Mouse (Mus musculus): Measurements from ENCODE around the gene Rnf224. TPM values are rescaled to one million over a fixed set of nuclear protein-coding genes. Genes with fewer than 3 reads are reported as not detected.

Gene Rnf224
- total and polyA plus RNA-seq, 3 experiments = not detected

- TF ChIP-seq MXI1 (IDR thresholded peaks at IDR 0.05; ENCODE audit: low read depth, low read length) = peak; percentile 24; the same call in 1 of the 2 replicates
- no peak for TF ChIP-seq NELFE (IDR thresholded peaks at IDR 0.05; ENCODE audit: low read depth, low read length)
Observed at GRCm38 (mm10) chr2:25224766-25225752, 11.5 kb downstream of the Rnf224 start (continued).

DNA sequence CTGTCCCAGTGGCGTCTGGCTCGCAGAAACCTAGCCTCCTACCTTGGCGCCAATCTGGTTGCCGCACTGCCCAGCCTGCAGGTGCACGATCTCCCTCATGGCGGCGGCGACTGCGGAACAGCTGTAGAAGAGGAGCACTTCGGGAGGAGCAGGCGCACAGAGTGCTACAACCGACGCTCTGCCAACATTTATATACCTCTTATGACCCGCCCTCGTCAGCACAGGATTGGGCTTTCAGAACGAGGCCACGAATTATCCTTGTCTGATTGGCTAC is 12.2 kb downstream of the Rnf224 start, which contains the start of gene Tubb4b:
TSS of gene Tubb4b (minus strand) at position 211 of the 274 bp plus-strand sequence.
- peaks cover 9% of the 10 kb centered on the region for H3K79me2 ChIP-seq (replicated peaks; ENCODE audit: control insufficient read depth, extremely low read depth, insufficient read depth, poor library complexity, severe bottlenecking)
- DNase-seq (ENCODE audit: extremely low read depth) = peak; percentile 99
- H3K4me1 ChIP-seq (ENCODE audit: control insufficient read depth in 1 of 2, insufficient read depth in 2 of 2) = peaks cover 13 to 34% of the 10 kb centered on the region in 2 experiments; a peak in 3 of 4 replicates
- H3K9ac ChIP-seq (ENCODE audit: insufficient read depth, low read depth) = peak within 1 kb of the TSS; percentile 92
- in situ Hi-C loops (cut with MboI; ENCODE audit: low pct_ligation_motif_present, low pct_unique_long_range_greater_than_20kb, low sequenced_read_pairs) (no loop called here), dilution Hi-C loops (cut with MboI; ENCODE audit: extremely low pct_ligation_motif_present, extremely low pct_unique_long_range_greater_than_20kb, low sequenced_read_pairs) (no loop called here)
- H3K9me3 ChIP-seq (replicated peaks; ENCODE audit: low read length) = no peaks in the 10 kb centered on the region
- peak within 1 kb of the TSS; percentile 98 for H3K27ac ChIP-seq (ENCODE audit: insufficient read depth, low read depth)
- H3K36me3 ChIP-seq (replicated peaks in 1 of 2; ENCODE audit: control insufficient read depth in 1 of 2, insufficient read depth in 1 of 2, low read length in 1 of 2) = peaks cover 22 to 26% of the 10 kb centered on the region in 2 experiments
- H3K27me3 ChIP-seq (replicated peaks) = peaks cover 6% of the 10 kb centered on the region
- H3K4me3 ChIP-seq (replicated peaks in 1 of 3; ENCODE audit: low read depth in 2 of 3, low read length in 2 of 3, poor library complexity in 1 of 3) = peak within 1 kb of the TSS; percentile 64 to 99 (median 82)
- peak within 1 kb of the TSS; percentile 76 for H3K4me2 ChIP-seq (ENCODE audit: insufficient read depth, low read depth, poor library complexity, severe bottlenecking)
- peak; percentile 95 for TF ChIP-seq TCF12 (IDR thresholded peaks at IDR 0.05; ENCODE audit: low read depth, low read length)
- peak; percentile 98 for TF ChIP-seq TBP (conservative IDR thresholded peaks at IDR 0.05; ENCODE audit: low read depth, low read length)
- no peak for TF ChIP-seq CTCF (conservative IDR thresholded peaks at IDR 0.05 in 1 of 2, IDR thresholded peaks at IDR 0.05 in 1 of 2; ENCODE audit: low read depth in 2 of 2, low read length in 2 of 2)
- TF ChIP-seq PAX5 (IDR thresholded peaks at IDR 0.05; ENCODE audit: low read length) = no peak
- TF ChIP-seq ZC3H11A (IDR thresholded peaks at IDR 0.05; ENCODE audit: low read depth, low read length) = no peak
- TF ChIP-seq MYC (IDR thresholded peaks at IDR 0.05; ENCODE audit: low read depth, low read length) = peak; percentile 77; the same call in 1 of the 2 replicates
- no peak for TF ChIP-seq ZKSCAN1 (IDR thresholded peaks at IDR 0.05; ENCODE audit: borderline replicate concordance, low read depth, low read length)
- TF ChIP-seq E2F4 (IDR thresholded peaks at IDR 0.05; ENCODE audit: insufficient replicate concordance, low read depth, low read length) = 0 out of 2 replicates have a peak, but pooled peaks have one; percentile 23
- no peak for TF ChIP-seq SMC3 (IDR thresholded peaks at IDR 0.05; ENCODE audit: low read depth, low read length)
- no peak for TF ChIP-seq USF2 (conservative IDR thresholded peaks at IDR 0.05; ENCODE audit: low read depth, low read length)
- TF ChIP-seq JUN (IDR thresholded peaks at IDR 0.05; ENCODE audit: insufficient read depth, low read depth, low read length) = no peak
- no peak for TF ChIP-seq CHD2 (IDR thresholded peaks at IDR 0.05; ENCODE audit: low read length)
- TF ChIP-seq HCFC1 (IDR thresholded peaks at IDR 0.05; ENCODE audit: low read depth, low read length) = peak; percentile 52
- TF ChIP-seq RCOR1 (conservative IDR thresholded peaks at IDR 0.05; ENCODE audit: low read depth, low read length) = no peak
- TF ChIP-seq RAD21 (IDR thresholded peaks at IDR 0.05; ENCODE audit: low read depth, low read length) = no peak
- no peak for TF ChIP-seq EP300 (IDR thresholded peaks at IDR 0.05; ENCODE audit: low read length)
- peak; percentile 86; the same call in 1 of the 2 replicates for TF ChIP-seq SIN3A (IDR thresholded peaks at IDR 0.05; ENCODE audit: low read length)
- no peak; the same call in 1 of the 2 replicates for TF ChIP-seq USF1 (IDR thresholded peaks at IDR 0.05; ENCODE audit: low read depth, low read length)
- TF ChIP-seq ZMIZ1 (IDR thresholded peaks at IDR 0.05; ENCODE audit: low read depth, low read length) = peak; percentile 99
- TF ChIP-seq UBTF (IDR thresholded peaks at IDR 0.05; ENCODE audit: low read depth, low read length) = no peak
- no peak for TF ChIP-seq CHD1 (IDR thresholded peaks at IDR 0.05; ENCODE audit: low read depth, low read length)
- peak; percentile 42; the same call in 1 of the 2 replicates for TF ChIP-seq IRF4 (IDR thresholded peaks at IDR 0.05; ENCODE audit: low read depth, low read length)
- peak; percentile 98 for TF ChIP-seq POLR2A (IDR thresholded peaks at IDR 0.05; ENCODE audit: low read depth, low read length)
- peak; percentile 86 for TF ChIP-seq MXI1 (IDR thresholded peaks at IDR 0.05; ENCODE audit: low read depth, low read length)
- peak; percentile 64; the same call in 1 of the 2 replicates for TF ChIP-seq MAX (IDR thresholded peaks at IDR 0.05; ENCODE audit: low read length)
- no peak for TF ChIP-seq JUND (conservative IDR thresholded peaks at IDR 0.05; ENCODE audit: low read depth, low read length)
- no peak for TF ChIP-seq ETS1 (conservative IDR thresholded peaks at IDR 0.05; ENCODE audit: low read depth, low read length)
- TF ChIP-seq POLR2AphosphoS2 (IDR thresholded peaks at IDR 0.05; ENCODE audit: low read depth, low read length) = peak; percentile 98
- TF ChIP-seq GABPA (IDR thresholded peaks at IDR 0.05; ENCODE audit: insufficient replicate concordance, low read depth, low read length) = no peak
- peak; percentile 99 for TF ChIP-seq NELFE (IDR thresholded peaks at IDR 0.05; ENCODE audit: low read depth, low read length)
- 0 out of 2 replicates have a peak, but pooled peaks have one; percentile 7 for TF ChIP-seq ELF1 (IDR thresholded peaks at IDR 0.05; ENCODE audit: low read depth, low read length)
- no peak for TF ChIP-seq ZNF384 (IDR thresholded peaks at IDR 0.05; ENCODE audit: low read depth, low read length)
- 0 out of 2 replicates have a peak, but pooled peaks have one; percentile 61 for TF ChIP-seq KAT2A (IDR thresholded peaks at IDR 0.05; ENCODE audit: insufficient replicate concordance, low read length)
- TF ChIP-seq BHLHE40 (IDR thresholded peaks at IDR 0.05; ENCODE audit: low read depth, low read length) = peak; percentile 45; the same call in 1 of the 2 replicates
- no peak for TF ChIP-seq MAFK (IDR thresholded peaks at IDR 0.05; ENCODE audit: insufficient replicate concordance, low read length)
- no peak for TF ChIP-seq MAZ (IDR thresholded peaks at IDR 0.05; ENCODE audit: low read depth, low read length)

Measured in CH12.LX (cell line).